Mouse (Mus musculus) intestine, embryonic 15.5 days (tissue): ENCODE results near the gene Tm6sf1. TPM values are rescaled to one million over a fixed set of nuclear protein-coding genes. Genes with fewer than 3 reads are reported as not detected.

Experiments used
- ATAC-seq: fragments of 200-750 bp; cut with Nextera tagmentation; 2 replicates; pipeline ENCODE4 v1.8.0; 2017; ENCODE audit warnings: moderate TSS enrichment, moderate library complexity
- H3K27ac ChIP-seq: fragments of 300-500 bp; sonication (generic); 2 replicates; pipeline ENCODE4 v1.5.1; 2015; ENCODE audit warnings: mild to moderate bottlenecking, inconsistent platforms
- H3K27me3 ChIP-seq: fragments of 300-500 bp; sonication (generic); replicated peaks from 2 replicates; pipeline ENCODE4 v1.6.1; 2015; ENCODE audit warnings: inconsistent platforms
- H3K36me3 ChIP-seq: fragments of 300-500 bp; sonication (generic); 2 replicates; pipeline ENCODE4 v1.6.1; 2015; ENCODE audit warnings: inconsistent platforms
- H3K4me1 ChIP-seq: fragments of 300-500 bp; sonication (generic); replicated peaks from 2 replicates; pipeline ENCODE4 v1.6.1; 2015; ENCODE audit warnings: inconsistent platforms
- H3K4me2 ChIP-seq: fragments of 300-500 bp; sonication (generic); replicated peaks from 2 replicates; pipeline ENCODE4 v1.6.1; 2015; ENCODE audit warnings: mild to moderate bottlenecking, inconsistent platforms
- H3K4me3 ChIP-seq: fragments of 300-500 bp; sonication (generic); replicated peaks from 2 replicates; pipeline ENCODE4 v1.5.1; 2015; ENCODE audit warnings: inconsistent platforms
- H3K9ac ChIP-seq: fragments of 300-500 bp; sonication (generic); 2 replicates; pipeline ENCODE4 v1.6.1; 2015; ENCODE audit warnings: inconsistent platforms
- H3K9me3 ChIP-seq: fragments of 300-500 bp; sonication (generic); 2 replicates; pipeline ENCODE4 v1.6.1; 2016; ENCODE audit warnings: inconsistent platforms
- WGBS: fragments of 180-500 bp; shearing (Covaris S2); methylation state at CpG from one replicate; pipeline ENCODE4 v1.1.7; 2015; 5-methylcytosine and 5-hydroxymethylcytosine counted together
- polyA plus RNA-seq: library from polyadenylated mRNA; unstranded; fragments of >200 nt; fragmentation: Nextera tagmentation; extraction: Ambion mirVana; gene quantifications from 2 replicates; pipeline ENCODE4 v1.2.1, GENCODE M21; 2015

Tm6sf1 gene
- polyA plus RNA-seq, 1 experiment from 2014 or later = 16.1 TPM

DNA sequence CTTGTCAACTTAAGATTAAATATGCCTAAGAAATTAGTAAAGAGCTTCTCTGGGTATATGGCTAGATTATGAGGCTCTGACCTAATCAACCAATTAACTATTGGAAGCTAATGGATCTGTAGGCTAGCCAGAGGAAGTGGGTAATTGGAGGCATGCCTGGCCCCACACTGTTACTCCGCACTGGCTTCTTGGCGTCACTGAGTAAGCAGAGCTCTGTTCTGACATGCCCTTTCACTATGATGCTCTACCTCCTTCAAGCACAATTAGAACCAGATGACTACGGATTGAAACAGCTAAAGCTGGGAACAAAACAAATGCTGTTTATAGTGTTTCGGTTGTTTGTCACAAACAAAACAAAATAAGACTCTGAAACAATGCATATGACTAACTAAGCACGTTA is 59.5 kb downstream of the Tm6sf1 start:
- Histone ChIP-seq H3K36me3 (no peaks in the 10 kb centered on the region), H3K27me3 (no peaks in the 10 kb centered on the region), H3K4me1 (no peaks in the 10 kb centered on the region), H3K9me3 (no peaks in the 10 kb centered on the region), H3K9ac (no peak overlapping the region), H3K27ac (no peak overlapping the region), H3K4me3 (no peak overlapping the region), H3K4me2 (no peak overlapping the region)
- 73% methylated on average over 5 of the region's 5 CpGs for WGBS
- no peak for ATAC-seq

DNA sequence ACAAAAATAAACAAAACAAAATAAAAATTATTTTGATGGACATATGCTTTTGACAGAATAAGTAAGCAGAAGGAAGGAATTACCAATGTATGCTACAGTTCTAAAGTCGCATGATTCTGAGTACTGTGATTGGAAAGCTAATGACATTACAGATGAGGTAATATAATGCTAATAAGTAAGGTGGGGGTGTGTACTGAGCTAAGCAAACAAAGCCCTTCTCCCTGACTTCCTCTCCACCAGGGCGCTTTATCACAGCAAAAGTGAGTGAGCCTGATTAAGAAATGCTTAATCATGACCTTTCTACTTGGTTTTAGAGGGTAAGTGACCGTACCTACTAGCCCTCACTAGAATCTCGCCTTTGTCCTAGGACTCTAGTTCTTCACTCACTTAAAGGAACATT is 61.5 kb downstream of the Tm6sf1 start:
- no peak overlapping the region for H3K4me2 ChIP-seq
- H3K9me3 ChIP-seq = no peaks in the 10 kb centered on the region
- no peak overlapping the region for H3K9ac ChIP-seq
- H3K27me3 ChIP-seq = no peaks in the 10 kb centered on the region
- no peak for ATAC-seq
- H3K4me3 ChIP-seq = no peak overlapping the region
- H3K4me1 ChIP-seq = no peaks in the 10 kb centered on the region
- H3K36me3 ChIP-seq = no peaks in the 10 kb centered on the region
- WGBS = 74% methylated on average over 4 of the region's 4 CpGs
- H3K27ac ChIP-seq = no peak overlapping the region

- Histone ChIP-seq H3K9ac (no peak overlapping the region), H3K4me3 (no peak overlapping the region), H3K4me1 (no peaks in the 10 kb centered on the region), H3K36me3 (no peaks in the 10 kb centered on the region), H3K9me3 (no peaks in the 10 kb centered on the region), H3K4me2 (no peak overlapping the region), H3K27me3 (no peaks in the 10 kb centered on the region), H3K27ac (no peak overlapping the region)
- WGBS = 47% methylated on average over 1 of the region's 1 CpGs
- no peak for ATAC-seq
Observed at GRCm38 (mm10) chr7:81921379-81921952, 62.7 kb downstream of the Tm6sf1 start.

- ATAC-seq = no peak
- Histone ChIP-seq H3K4me2 (no peak overlapping the region), H3K9me3 (no peaks in the 10 kb centered on the region), H3K9ac (no peak overlapping the region), H3K27ac (no peak overlapping the region), H3K4me1 (no peaks in the 10 kb centered on the region), H3K27me3 (peaks cover 9% of the 10 kb centered on the region; the same call in 1 of the 2 replicates), H3K4me3 (no peak overlapping the region), H3K36me3 (no peaks in the 10 kb centered on the region)
- WGBS = 68% methylated on average over 7 of the region's 7 CpGs
Observed at GRCm38 (mm10) chr7:81928998-81929397, 70.2 kb downstream of the Tm6sf1 start.

DNA sequence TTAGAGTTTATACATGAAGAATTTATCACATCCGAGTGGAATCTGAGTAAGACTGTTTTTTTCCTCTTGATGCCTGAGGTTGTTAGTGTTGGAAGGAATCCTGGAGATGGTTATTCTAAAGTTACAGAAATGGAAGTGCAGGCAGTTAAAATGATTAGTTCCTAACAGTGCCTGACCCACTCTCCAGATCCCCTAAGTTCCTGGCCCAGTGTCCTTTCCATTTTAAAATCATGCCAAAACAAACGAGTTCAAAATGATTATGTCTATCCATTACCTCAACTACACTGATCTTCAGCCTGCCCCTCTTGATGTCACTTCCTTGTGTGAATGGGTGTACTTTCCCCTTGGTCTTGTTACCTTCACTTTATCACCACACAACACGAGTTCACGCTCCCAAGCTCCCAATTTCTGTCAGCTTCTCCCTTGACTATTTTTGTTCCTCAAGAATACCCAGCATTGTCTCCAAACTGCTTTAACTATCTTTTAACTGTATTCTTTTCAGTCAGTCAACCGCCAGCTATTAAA is 73.8 kb downstream of the Tm6sf1 start:
- Histone ChIP-seq H3K9me3 (no peaks in the 10 kb centered on the region), H3K27ac (no peak overlapping the region), H3K4me3 (peak overlapping the region; percentile 71)

DNA sequence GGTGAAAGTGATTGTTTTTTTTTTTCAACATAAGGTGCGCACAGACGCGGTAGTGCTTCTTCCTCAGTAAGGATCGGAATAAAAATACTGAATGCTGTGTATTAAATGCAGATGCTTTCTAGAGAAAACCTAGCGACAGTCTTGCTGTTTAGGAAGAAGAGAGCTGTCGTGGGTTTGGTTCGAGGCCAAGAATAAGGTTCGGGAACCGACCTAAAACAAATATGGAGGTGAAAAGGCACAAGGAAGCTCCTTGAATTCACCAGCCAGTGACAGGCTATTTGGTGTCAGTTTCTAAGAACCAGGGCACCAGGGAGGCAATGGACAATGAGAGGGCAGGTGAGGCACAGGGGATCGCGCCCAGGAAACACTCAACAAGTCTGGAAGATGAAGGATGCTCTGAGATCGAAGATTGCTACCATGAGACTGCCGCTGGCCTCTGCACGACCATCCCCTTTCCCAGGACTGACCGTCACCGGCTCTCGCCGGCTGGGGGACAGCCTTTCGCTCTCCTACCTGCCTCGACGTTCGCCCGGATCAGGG is 74.3 kb downstream of the Tm6sf1 start:
- no peaks in the 10 kb centered on the region for H3K9me3 ChIP-seq
- peak overlapping the region; percentile 86 for H3K27ac ChIP-seq
- peak overlapping the region; percentile 86 for H3K4me2 ChIP-seq
- H3K4me1 ChIP-seq = no peaks in the 10 kb centered on the region
- H3K36me3 ChIP-seq = no peaks in the 10 kb centered on the region
- 7% methylated on average over 23 of the region's 23 CpGs for WGBS
- H3K4me3 ChIP-seq = peak overlapping the region; percentile 71
- peak overlapping the region; percentile 74 for H3K9ac ChIP-seq
- peaks cover 24% of the 10 kb centered on the region for H3K27me3 ChIP-seq
- ATAC-seq = no peak

More for the DNA sequence above, 73.8 kb downstream of the Tm6sf1 start:
- H3K36me3 ChIP-seq = no peaks in the 10 kb centered on the region
- WGBS = 34% methylated on average over 5 of the region's 5 CpGs
- peak overlapping the region; percentile 86 for H3K4me2 ChIP-seq
- H3K4me1 ChIP-seq = no peaks in the 10 kb centered on the region
- ATAC-seq = no peak
- H3K27me3 ChIP-seq = peaks cover 24% of the 10 kb centered on the region
- H3K9ac ChIP-seq = 0 out of 2 replicates have a peak overlapping the region, but pooled peaks have one; percentile 15

DNA sequence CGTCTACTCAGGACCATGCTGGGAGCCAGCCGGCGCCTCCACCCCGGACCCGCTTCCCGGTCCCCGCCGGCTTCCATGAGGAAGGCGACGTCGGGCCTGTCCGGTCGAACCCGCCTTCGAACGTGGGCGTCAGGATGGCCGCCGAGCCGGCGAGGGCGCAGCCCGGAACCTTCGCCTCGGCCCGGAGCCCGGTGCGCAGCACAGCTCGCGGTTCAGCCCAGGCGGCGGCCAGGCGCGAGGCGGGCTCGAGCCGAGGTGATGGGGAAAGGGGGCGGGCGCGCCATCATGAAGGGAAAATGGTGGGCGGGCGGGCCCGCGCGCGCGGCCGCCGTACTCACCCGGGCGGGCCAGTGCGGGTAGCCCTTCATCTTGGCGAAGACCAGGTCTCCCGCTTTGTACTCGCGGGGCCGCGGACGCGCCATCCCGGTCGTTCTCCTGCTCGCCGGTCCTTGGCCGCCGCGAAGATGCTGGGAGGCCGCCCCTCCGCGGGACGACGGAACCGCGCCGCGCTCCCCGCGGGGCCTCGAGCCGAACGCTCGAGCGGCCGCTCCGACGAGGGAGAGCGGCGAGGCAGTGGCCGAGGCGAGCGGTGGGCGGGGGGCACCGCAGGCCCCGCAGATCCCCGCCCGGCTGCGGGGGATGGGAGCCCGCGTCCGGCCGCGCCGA is 74.9 kb downstream of the Tm6sf1 start:
- Histone ChIP-seq H3K36me3 (no peaks in the 10 kb centered on the region), H3K4me2 (peak overlapping the region; percentile 86), H3K4me1 (no peaks in the 10 kb centered on the region), H3K27me3 (peaks cover 24% of the 10 kb centered on the region), H3K27ac (peak overlapping the region; percentile 86), H3K4me3 (peak overlapping the region; percentile 71), H3K9ac (peak overlapping the region; percentile 74), H3K9me3 (no peaks in the 10 kb centered on the region)
- under 1% methylated on average over 101 of the region's 103 CpGs for WGBS
- peak; percentile 86 for ATAC-seq

Other genes starting within 250 kb of the Tm6sf1 start
- gene Homer2, start 151.5 kb upstream of the Tm6sf1 start, polyA plus RNA-seq = 46.6 and 46.9 TPM in 2 replicates
- 132 and 147 TPM in 2 replicates for gene Ramac, start 96.1 kb upstream of the Tm6sf1 start, polyA plus RNA-seq
- gene 3110040N11Rik, start 69.5 kb upstream of the Tm6sf1 start, polyA plus RNA-seq = 47.2 and 52.1 TPM in 2 replicates
- gene Btbd1, start 29.6 kb upstream of the Tm6sf1 start, polyA plus RNA-seq = 57.4 and 60.0 TPM in 2 replicates
- gene Gm10160, start 3.2 kb upstream of the Tm6sf1 start, polyA plus RNA-seq = not detected in 2 replicates
- gene Hdgfl3, start 75.5 kb downstream of the Tm6sf1 start, polyA plus RNA-seq = 10.1 and 10.9 TPM in 2 replicates
- gene Bnc1, start 133.3 kb downstream of the Tm6sf1 start, polyA plus RNA-seq = 2.8 and 3.7 TPM in 2 replicates